Mouse (Mus musculus) C2C12 (cell line): ENCODE results near the gene Atg2b.

Experiments
- CEBPB ChIP-seq: IDR thresholded peaks from one replicate; pipeline ENCODE4 v1.6.1; 2011; ENCODE audit warnings: low read depth, mild to moderate bottlenecking, control low read depth, moderate library complexity
- CTCF ChIP-seq: IDR thresholded peaks from one replicate; pipeline ENCODE4 v1.5.1; 2011; ENCODE audit not compliant: control insufficient read depth, insufficient read depth, insufficient read length
- MAX ChIP-seq: IDR thresholded peaks from one replicate; pipeline ENCODE4 v1.6.1; 2011; ENCODE audit warnings: mild to moderate bottlenecking, control low read depth
- MYOD1 ChIP-seq: IDR thresholded peaks from one replicate; pipeline ENCODE4 v1.6.1; 2011; ENCODE audit warnings: low read depth; ENCODE audit not compliant: control insufficient read depth, insufficient read length
- MYOG ChIP-seq: IDR thresholded peaks from one replicate; pipeline ENCODE4 v1.6.1; 2011; ENCODE audit not compliant: control insufficient read depth, insufficient read length; ENCODE audit errors: extremely low read depth
- USF1 ChIP-seq: IDR thresholded peaks from one replicate; pipeline ENCODE4 v1.6.1; 2011; ENCODE audit warnings: low read depth, mild to moderate bottlenecking, control low read depth, moderate library complexity

DNA sequence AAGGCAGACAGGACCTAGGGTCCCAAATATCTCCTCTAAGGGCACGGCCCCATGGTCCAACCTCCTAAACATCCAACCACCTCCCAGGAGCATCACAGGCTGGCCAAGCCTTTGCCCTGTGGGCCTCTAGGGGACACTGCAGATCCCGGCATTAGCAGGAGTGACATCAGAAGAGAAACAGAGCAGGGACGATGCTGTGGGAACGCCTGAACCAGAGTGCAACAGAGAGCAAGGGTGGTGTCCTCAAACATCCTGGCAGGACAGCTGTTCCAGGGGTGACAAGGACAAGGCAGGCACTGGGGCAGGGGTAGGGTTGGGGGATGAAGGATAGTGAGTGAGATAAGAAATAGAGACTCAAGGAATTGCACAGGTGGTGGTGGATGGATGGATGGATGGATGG lies 78.1 kb downstream of the Atg2b start:
- TF ChIP-seq CTCF, result no peak
- TF ChIP-seq MAX, result no peak
- no peak for TF ChIP-seq CEBPB
- no peak for TF ChIP-seq MYOG
- no peak for TF ChIP-seq MYOD1
- no peak for TF ChIP-seq USF1
